Mouse (Mus musculus): ENCODE measurements at regions not wholly inside any gene's neighbourhood (a gene's known extent, or its start where the extent isn't known, plus 50 kb on each side); places are given as distances from the start of the nearest gene placed in this dataset.
A peak's percentile ranks its signal among the peaks of the same experiment; 100 is the strongest.

DNA sequence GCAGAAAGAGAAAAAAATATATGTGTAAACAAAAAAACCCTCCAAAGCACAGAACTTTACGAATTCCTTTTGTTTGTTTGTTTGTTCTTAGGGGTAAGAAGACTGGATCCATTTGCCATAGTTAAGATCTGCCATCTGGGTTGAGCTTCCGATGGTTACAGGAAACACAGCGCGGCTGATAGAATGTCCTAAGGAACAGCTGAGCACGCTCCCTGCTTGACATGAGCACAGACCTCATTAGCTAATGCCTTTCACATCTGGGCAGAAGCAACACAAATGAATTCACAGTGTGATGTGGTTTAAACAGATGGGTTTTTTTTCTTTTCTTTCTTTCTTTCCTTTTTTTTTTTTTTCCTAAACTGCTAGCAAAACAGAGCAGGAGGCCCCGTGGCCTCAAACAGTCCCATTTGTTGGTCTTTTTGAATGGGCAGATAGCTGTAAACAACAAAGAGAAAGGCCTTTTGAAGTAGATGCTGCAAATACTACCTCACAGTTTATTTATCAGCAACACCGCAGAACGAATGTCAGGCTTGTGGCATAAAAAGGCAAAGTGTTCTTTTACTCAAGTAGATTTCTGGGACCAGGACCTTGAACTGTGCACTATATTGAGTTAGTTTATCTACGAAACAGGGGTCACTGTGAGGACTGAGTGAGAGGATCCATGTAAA lies 61.0 kb upstream of the Raph1 start:
- DNase-seq (ENCODE audit: low read depth), result peak; percentile 46

DNA sequence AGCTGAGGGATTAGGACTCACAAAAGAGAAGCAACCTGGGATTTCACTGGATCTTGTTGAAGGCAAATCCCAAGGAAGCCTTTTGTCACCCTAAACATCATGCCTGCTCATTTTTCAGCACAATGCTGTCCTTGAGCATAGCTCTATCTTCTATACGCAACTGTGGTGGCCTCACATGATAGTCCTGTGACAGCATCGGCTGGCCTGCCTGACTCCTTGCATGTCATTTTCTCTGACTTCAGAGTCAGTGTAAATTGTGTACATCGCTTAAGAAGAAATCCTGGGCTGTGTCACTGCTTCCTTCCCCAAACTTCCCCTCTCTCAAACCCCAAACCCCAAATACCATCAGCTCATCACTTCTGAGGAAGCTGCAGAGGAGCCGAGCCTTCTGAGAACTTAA lies 60.5 kb upstream of the Raph1 start:
- DNase-seq (ENCODE audit: low read depth), result peak; percentile 54

DNA sequence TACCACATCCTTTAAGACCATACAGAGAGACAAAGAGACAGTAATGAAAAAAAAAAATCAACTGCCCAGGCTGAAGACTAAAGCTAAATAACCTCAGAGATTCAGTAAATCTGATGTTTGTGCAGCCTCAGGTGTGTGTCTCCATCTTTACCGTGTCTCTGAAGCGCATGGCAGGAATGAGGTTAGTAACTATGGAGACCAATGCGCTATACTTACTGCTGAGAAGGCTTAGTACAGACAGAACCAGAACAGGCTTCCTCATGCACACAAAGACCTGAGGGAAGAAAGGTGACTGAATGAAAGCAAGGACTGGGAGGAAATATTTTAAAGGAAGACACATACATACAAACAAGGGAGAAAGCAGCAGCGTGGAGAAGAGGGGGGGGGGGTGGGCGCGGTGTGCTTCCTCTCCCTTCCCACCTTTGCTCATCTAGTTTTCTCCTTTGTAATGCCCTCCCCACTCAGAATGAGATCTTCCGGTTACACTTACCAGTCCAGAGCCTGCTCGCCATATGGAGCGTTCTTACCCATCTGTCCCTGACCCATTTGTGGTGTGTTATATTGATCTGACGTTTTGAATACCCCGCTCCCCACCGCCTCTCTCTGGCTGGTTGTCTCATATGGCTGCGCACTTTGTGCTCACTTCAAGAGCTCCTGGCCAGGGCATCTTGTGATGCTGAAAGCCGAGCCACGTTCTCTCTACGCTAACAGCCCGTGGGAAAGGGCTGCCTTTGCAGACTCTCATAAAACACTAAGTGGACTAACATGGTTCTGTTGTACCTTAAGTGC lies 59.0 kb upstream of the Raph1 start:
- no peak for DNase-seq (ENCODE audit: low read depth)

DNA sequence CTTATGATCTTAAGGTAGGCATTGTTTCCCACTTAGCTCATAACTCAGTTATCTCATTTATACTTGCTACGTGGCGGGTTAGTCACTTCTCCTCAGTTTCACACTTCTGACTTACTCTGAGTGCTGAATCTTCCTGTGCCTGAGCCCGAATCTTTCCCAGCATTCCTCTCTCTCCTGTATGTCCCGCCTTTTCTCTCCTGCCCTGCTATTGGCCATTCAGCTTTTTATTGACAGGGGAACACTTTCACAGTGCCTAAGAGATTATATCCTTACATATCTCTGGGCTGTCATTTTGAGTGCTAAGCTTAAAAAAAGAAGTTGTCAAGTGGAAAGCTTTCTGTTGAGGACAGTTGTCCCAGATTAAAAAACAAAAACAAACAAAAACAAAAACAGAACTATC lies 57.3 kb upstream of the Raph1 start:
- no peak for DNase-seq (ENCODE audit: low read depth)

DNA sequence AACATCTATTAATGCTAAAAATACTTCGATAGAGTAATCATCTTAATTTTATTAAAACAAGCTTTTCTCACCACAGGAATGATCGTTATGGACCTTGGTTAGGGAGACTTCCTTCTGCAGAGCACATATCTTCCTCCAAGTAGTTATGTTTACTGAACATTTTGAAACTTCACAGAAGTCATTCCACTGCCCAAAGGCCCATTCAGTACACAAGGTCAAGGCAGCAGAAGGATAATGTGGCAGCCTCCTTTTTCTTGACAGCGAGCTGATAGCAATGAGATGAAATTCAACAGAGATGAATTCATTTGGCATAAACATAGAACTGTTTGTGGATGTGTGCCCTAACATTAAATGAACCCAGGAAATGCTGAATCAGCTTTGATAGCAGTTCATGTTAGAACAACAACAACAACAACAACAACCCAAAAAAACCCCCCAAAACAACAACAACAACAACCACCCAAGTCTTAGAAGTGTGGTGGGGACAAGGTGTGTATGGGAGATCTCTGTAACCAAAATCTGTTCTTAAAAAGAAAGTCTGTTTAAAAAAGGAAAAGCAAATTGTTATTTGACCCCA lies 56.6 kb upstream of the Raph1 start:
- DNase-seq (ENCODE audit: low read depth), result no peak

DNA sequence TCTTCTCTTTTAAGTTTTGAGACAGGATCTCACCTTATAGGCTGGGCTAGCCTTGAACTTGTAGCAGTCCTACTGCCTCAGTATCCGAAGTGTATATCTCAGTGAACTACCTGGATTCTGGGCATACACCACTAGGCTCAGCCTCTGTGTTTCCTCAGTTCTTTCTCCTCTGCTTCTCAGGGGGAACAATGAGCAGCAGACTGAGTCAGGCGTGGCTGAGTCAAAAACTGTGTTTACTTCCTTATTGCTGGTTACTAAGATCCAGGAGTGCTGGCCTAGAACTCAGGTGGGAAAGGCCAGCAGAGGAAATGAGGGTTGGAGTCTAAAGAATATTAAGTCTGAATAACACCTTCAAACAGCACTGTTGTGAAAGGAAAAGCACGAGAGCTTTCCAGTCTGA lies 54.9 kb upstream of the Raph1 start:
- no peak for DNase-seq (ENCODE audit: low read depth)

DNA sequence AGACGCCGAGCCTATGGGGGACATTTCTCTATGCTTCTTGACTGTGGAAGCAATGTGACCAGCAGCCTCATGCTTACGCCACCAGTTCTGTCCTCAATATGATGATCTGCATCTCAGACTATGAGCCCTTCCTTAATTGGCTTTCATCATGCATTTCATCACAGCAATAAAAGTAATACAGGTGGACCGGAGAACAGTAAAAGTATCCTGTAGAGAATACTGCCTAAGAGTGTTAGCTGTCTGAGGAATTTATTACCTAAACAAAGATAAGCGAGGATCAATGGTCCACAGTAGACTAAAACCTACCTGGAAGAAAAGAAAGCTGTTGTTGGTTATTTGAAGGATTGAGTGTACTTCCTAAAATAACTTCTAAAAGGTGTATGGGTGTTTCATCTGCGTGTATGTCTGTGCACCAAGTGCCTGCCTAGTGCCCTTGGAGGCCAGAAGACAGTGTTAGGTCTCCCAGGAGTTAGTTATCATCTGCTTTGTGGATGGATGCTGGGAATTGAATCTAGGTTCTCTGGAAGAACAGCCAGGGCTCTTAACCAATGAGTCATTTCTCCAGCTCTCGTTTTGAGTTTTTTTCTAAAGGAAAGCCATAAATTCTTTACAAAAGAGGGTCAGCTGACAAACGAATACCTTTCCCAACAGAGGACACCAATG lies 54.3 kb upstream of the Raph1 start:
- no peak for DNase-seq (ENCODE audit: low read depth)

DNA sequence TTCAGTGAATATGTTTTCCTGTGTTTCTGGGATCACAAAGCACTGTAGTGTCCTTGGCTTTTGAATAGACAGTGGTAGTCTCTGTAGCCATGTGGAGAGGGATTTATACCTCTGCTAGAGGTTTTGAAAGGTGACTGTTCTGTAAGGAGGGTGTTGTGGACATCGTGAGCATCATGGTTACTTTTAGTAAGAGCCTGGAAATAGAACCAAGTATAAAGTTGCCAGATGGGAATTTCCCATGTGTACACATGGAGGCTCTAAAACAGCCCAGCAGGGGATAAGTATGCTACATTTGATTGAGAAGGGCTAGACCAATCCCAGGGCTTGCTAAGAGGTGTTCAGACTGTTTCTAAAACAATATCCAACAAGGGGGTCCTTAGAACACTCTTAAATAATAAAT lies 51.5 kb upstream of the Raph1 start:
- no peak for DNase-seq (ENCODE audit: low read depth)

DNA sequence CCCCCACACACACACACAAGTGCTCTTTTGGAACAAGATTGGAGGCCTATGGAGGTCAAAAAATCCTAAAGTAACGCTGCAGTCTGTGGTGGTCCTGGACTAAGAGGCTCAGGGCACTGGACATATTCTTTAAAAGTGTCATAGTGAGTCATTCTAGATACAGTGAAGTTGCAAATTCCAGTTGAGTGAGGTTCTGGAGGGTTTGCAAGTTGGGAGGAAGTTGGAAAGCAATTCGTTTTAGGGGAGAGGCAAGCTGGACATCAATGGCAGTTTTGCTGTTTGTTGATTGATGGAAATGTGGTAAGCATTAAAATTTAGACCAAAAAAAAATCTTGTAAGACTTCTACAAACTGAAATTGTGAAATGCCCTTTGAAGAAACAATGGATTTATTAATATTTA lies 50.0 kb upstream of the Raph1 start:
- no peak for DNase-seq (ENCODE audit: low read depth)

Measured in naive thymus-derived CD4-positive, alpha-beta T cell, adult 2 months (primary cell).